Mouse (Mus musculus): ENCODE results near the gene Uba7. TPM values are rescaled to one million over a fixed set of nuclear protein-coding genes. Genes with fewer than 3 reads are reported as not detected.

Gene Uba7
- 22.7 and 24.9 TPM in 2 replicates for polyA plus RNA-seq (2015; fragmentation: Nextera tagmentation; extraction: Ambion mirVana)

GRCm38 (mm10) chr9:107975399-107976386 is at the start of gene Uba7:
TSS of gene Uba7 (plus strand) at chr9:107975505.
- H3K9ac ChIP-seq, result no peak within 1 kb of the TSS
- H3K27ac ChIP-seq, result peak within 1 kb of the TSS; percentile 60
- no peak within 1 kb of the TSS for H3K4me2 ChIP-seq
- WGBS, result 65% methylated on average over 12 of the region's 12 CpGs
- peaks cover 5% of the 10 kb centered on the region; the same call in 1 of the 2 replicates for H3K36me3 ChIP-seq
- no peak for ATAC-seq (ENCODE audit: insufficient number of reproducible peaks, low FRiP score, low TSS enrichment, low read depth)
- no peaks in the 10 kb centered on the region for H3K9me3 ChIP-seq
- peaks cover 25% of the 10 kb centered on the region for H3K4me1 ChIP-seq
- no peaks in the 10 kb centered on the region for H3K27me3 ChIP-seq
- H3K4me3 ChIP-seq, result no peak within 1 kb of the TSS

DNA sequence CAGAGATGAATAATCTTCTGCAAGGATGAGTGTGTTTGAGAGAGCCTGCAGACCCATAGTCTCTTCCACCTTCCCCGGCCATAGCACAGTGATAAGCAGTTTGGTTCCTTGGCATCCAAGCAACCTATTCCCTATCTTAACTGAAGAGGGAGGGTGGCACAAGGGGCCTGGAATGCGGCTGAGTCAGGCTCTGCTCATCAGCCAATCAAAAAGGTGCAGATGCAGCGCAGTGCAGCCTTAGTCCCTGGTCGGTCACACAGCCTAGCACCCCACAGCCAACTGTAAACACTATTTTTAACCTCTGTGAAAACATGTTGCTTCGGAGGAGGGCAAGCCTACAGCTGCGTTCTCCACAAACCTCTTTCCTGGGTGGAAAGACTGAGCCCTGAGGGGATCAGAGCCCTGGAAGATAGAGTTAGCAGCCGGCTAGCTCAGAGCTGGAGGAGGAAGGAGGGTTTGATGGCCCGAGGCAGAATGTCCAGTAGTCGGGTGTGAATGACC is 48.3 kb upstream of the Uba7 start:
- no peaks in the 10 kb centered on the region for H3K9me3 ChIP-seq
- no peak for ATAC-seq (ENCODE audit: insufficient number of reproducible peaks, low FRiP score, low TSS enrichment, low read depth)
- H3K4me3 ChIP-seq, result no peak overlapping the region
- 38% methylated on average over 9 of the region's 9 CpGs for WGBS
- H3K9ac ChIP-seq, result no peak overlapping the region
- H3K4me2 ChIP-seq, result no peak overlapping the region
- peaks cover 7% of the 10 kb centered on the region; the same call in 1 of the 2 replicates for H3K4me1 ChIP-seq
- H3K27ac ChIP-seq, result no peak overlapping the region
- H3K36me3 ChIP-seq, result no peaks in the 10 kb centered on the region
- H3K27me3 ChIP-seq, result no peaks in the 10 kb centered on the region

DNA sequence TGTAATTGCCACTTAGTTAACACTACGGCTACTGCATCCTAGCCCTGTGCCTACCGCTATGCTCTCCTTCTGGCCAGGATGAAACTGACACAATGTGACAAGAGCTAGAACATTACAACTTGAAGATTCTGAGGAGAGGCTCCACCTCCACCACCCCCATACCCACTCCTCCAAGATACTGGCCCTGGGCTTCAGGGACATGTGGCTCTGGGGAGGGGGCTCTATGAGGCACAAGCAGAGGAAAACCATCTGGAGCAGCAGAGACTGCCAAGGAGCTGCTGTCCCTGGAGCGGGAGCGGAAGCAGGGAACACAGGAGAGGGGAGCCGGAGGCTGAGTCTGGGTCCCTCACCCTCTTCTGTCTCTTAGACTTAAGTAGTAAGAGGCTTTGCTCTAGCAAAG is 47.6 kb upstream of the Uba7 start:
- peaks cover 7% of the 10 kb centered on the region; the same call in 1 of the 2 replicates for H3K4me1 ChIP-seq
- H3K4me2 ChIP-seq, result no peak overlapping the region
- no peaks in the 10 kb centered on the region for H3K27me3 ChIP-seq
- H3K36me3 ChIP-seq, result no peaks in the 10 kb centered on the region
- H3K27ac ChIP-seq, result no peak overlapping the region
- no peak overlapping the region for H3K4me3 ChIP-seq
- H3K9ac ChIP-seq, result no peak overlapping the region
- H3K9me3 ChIP-seq, result no peaks in the 10 kb centered on the region
- no peak for ATAC-seq (ENCODE audit: insufficient number of reproducible peaks, low FRiP score, low TSS enrichment, low read depth)
- 81% methylated on average over 5 of the region's 5 CpGs for WGBS

DNA sequence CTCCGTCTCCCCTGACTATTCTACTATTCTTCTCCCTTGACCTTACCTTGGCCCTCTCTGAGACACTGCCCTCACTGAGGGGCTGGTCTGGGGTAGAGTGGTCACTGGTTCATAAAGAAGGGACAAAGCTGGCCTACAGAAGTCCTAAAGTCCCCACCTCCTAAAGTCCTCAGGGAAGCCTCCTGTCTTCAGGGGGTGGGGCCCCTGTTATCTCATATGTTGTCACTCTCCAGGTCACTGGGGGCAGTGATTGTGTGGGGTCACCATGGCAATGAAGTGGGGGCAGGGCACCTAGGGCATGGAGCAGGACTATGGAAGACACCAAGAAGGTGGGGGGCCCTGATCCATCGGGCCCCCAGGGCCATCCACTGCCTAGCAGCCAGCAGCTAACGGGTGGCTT is 47.1 kb upstream of the Uba7 start, which contains the start of gene Actl11:
TSS of gene Actl11 (plus strand) at position 301 of the 400 bp plus-strand sequence.
- ATAC-seq (ENCODE audit: insufficient number of reproducible peaks, low FRiP score, low TSS enrichment, low read depth), result no peak
- 77% methylated on average over 3 of the region's 3 CpGs for WGBS
- Histone ChIP-seq H3K27me3 (no peaks in the 10 kb centered on the region), H3K36me3 (no peaks in the 10 kb centered on the region), H3K9me3 (no peaks in the 10 kb centered on the region), H3K4me2 (no peak within 1 kb of the TSS), H3K4me3 (no peak within 1 kb of the TSS), H3K27ac (no peak within 1 kb of the TSS), H3K9ac (no peak within 1 kb of the TSS), H3K4me1 (peaks cover 7% of the 10 kb centered on the region; the same call in 1 of the 2 replicates)

DNA sequence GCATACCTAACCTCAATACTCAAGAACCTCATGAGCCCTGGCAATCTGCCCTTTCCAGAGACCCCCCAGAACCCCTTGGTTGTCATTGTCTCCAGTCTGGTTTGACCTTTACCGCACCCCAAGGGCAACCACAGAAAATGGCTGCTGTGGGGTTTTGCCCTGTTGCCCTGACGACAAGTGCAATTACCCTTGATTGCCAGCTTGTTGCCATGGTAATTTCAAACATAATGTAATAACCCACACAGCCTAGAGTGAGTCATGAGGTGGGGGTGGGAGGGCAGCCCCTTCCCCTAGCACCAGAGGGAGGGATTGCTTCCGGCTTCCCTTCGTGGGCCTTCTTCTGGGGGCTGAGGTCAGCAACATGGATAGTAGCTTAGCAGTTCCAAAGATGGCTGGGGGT is 43.1 kb upstream of the Uba7 start:
- no peak overlapping the region for H3K4me2 ChIP-seq
- no peak overlapping the region for H3K9ac ChIP-seq
- no peak overlapping the region for H3K27ac ChIP-seq
- 67% methylated on average over 4 of the region's 4 CpGs for WGBS
- H3K36me3 ChIP-seq, result no peaks in the 10 kb centered on the region
- no peaks in the 10 kb centered on the region for H3K9me3 ChIP-seq
- no peak for ATAC-seq (ENCODE audit: insufficient number of reproducible peaks, low FRiP score, low TSS enrichment, low read depth)
- H3K27me3 ChIP-seq, result peaks cover 17% of the 10 kb centered on the region
- peaks cover 14% of the 10 kb centered on the region for H3K4me1 ChIP-seq
- no peak overlapping the region for H3K4me3 ChIP-seq

DNA sequence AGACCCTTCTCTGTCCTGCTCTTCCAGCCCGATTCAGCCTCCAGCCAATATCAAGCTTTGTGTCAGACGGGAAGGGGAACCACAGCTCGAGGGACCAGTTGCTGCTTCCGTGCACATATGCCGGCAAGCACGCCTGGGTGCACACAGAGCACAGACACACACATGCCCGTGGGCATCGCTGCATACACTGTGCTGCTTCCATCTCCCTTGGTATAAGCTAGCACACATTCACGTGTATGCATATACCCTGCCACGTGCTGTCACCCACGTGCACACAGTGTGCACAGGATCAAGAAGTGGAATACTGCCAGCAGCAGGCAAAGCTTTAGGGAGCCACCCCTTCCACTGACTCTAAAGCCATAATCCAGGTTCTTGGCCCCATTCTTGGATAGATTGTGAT is 41.2 kb upstream of the Uba7 start:
- 84% methylated on average over 11 of the region's 11 CpGs for WGBS
- Histone ChIP-seq H3K4me1 (peaks cover 14% of the 10 kb centered on the region), H3K4me2 (no peak overlapping the region), H3K27me3 (peaks cover 20% of the 10 kb centered on the region), H3K9ac (no peak overlapping the region), H3K9me3 (no peaks in the 10 kb centered on the region), H3K4me3 (no peak overlapping the region), H3K36me3 (no peaks in the 10 kb centered on the region), H3K27ac (no peak overlapping the region)
- ATAC-seq (ENCODE audit: insufficient number of reproducible peaks, low FRiP score, low TSS enrichment, low read depth), result no peak

GRCm38 (mm10) chr9:107935374-107935773 is 39.9 kb upstream of the Uba7 start, which contains the start of gene Camkv:
TSS of gene Camkv (plus strand) at chr9:107935674.
- H3K4me2 ChIP-seq, result peak within 1 kb of the TSS; percentile 97
- peak within 1 kb of the TSS; percentile 55 for H3K9ac ChIP-seq
- ATAC-seq (ENCODE audit: insufficient number of reproducible peaks, low FRiP score, low TSS enrichment, low read depth), result no peak
- no peak within 1 kb of the TSS for H3K27ac ChIP-seq
- no peaks in the 10 kb centered on the region for H3K36me3 ChIP-seq
- H3K4me3 ChIP-seq, result peak within 1 kb of the TSS; percentile 53
- peaks cover 14% of the 10 kb centered on the region for H3K4me1 ChIP-seq
- H3K9me3 ChIP-seq, result no peaks in the 10 kb centered on the region
- 4% methylated on average over 3 of the region's 3 CpGs for WGBS
- peaks cover 20% of the 10 kb centered on the region for H3K27me3 ChIP-seq

GRCm38 (mm10) chr9:107935790-107936214 is 39.5 kb upstream of the Uba7 start:
- H3K4me2 ChIP-seq, result peak overlapping the region; percentile 97
- peak overlapping the region; percentile 55 for H3K9ac ChIP-seq
- no peaks in the 10 kb centered on the region for H3K36me3 ChIP-seq
- H3K4me3 ChIP-seq, result peak overlapping the region; percentile 53
- no peak overlapping the region for H3K27ac ChIP-seq
- H3K27me3 ChIP-seq, result peaks cover 20% of the 10 kb centered on the region
- WGBS, result 0% methylated on average over 41 of the region's 41 CpGs
- peaks cover 14% of the 10 kb centered on the region for H3K4me1 ChIP-seq
- ATAC-seq (ENCODE audit: insufficient number of reproducible peaks, low FRiP score, low TSS enrichment, low read depth), result 0 out of 2 replicates have a peak, but pooled peaks have one; percentile 17
- no peaks in the 10 kb centered on the region for H3K9me3 ChIP-seq

GRCm38 (mm10) chr9:107936215-107936822 is 39.0 kb upstream of the Uba7 start:
- peaks cover 14% of the 10 kb centered on the region for H3K4me1 ChIP-seq
- under 1% methylated on average over 26 of the region's 29 CpGs for WGBS
- no peak for ATAC-seq (ENCODE audit: insufficient number of reproducible peaks, low FRiP score, low TSS enrichment, low read depth)
- peak overlapping the region; percentile 53 for H3K4me3 ChIP-seq
- peak overlapping the region; percentile 97 for H3K4me2 ChIP-seq
- no peak overlapping the region for H3K27ac ChIP-seq
- H3K9ac ChIP-seq, result peak overlapping the region; percentile 55
- peaks cover 20% of the 10 kb centered on the region for H3K27me3 ChIP-seq
- H3K9me3 ChIP-seq, result no peaks in the 10 kb centered on the region
- no peaks in the 10 kb centered on the region for H3K36me3 ChIP-seq

DNA sequence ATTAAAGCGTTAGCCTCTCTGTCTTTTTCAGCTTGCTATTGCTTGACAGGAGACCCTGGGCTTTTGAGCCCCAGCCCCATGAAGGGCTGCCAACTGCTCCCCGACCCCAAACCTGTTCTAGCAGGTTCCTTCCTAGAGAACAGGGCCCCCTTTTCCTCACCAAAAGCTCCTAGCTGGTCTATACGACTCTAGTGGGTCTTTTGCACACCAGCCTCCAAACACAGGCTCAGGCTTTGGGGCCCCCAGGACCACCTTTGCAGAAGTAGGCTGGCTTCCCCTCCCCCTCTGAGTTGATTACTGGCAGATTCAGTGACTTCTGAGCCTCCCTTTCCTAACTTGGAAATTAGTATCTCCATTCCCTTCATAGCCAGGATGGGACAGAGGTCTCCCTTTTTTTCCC is 38.5 kb upstream of the Uba7 start:
- Histone ChIP-seq H3K4me1 (peaks cover 14% of the 10 kb centered on the region), H3K4me3 (peak overlapping the region; percentile 53), H3K27ac (no peak overlapping the region), H3K4me2 (peak overlapping the region; percentile 97), H3K36me3 (no peaks in the 10 kb centered on the region), H3K27me3 (peaks cover 20% of the 10 kb centered on the region), H3K9ac (no peak overlapping the region), H3K9me3 (no peaks in the 10 kb centered on the region)
- ATAC-seq (ENCODE audit: insufficient number of reproducible peaks, low FRiP score, low TSS enrichment, low read depth), result no peak
- 10% methylated on average over 3 of the region's 3 CpGs for WGBS

GRCm38 (mm10) chr9:107947241-107948194 is 27.8 kb upstream of the Uba7 start:
- WGBS, result 85% methylated on average over 31 of the region's 31 CpGs
- no peak overlapping the region for H3K4me2 ChIP-seq

More at GRCm38 (mm10) chr9:107947241-107948194, 27.8 kb upstream of the Uba7 start:
- Histone ChIP-seq H3K9ac (no peak overlapping the region), H3K36me3 (no peaks in the 10 kb centered on the region), H3K4me1 (peaks cover 14% of the 10 kb centered on the region), H3K4me3 (no peak overlapping the region), H3K27me3 (no peaks in the 10 kb centered on the region), H3K27ac (no peak overlapping the region), H3K9me3 (no peaks in the 10 kb centered on the region)
- ATAC-seq (ENCODE audit: insufficient number of reproducible peaks, low FRiP score, low TSS enrichment, low read depth), result no peak
